Comparison of ENCODE assay signal across 13 mouse cellular contexts in the genomic region with DNA sequence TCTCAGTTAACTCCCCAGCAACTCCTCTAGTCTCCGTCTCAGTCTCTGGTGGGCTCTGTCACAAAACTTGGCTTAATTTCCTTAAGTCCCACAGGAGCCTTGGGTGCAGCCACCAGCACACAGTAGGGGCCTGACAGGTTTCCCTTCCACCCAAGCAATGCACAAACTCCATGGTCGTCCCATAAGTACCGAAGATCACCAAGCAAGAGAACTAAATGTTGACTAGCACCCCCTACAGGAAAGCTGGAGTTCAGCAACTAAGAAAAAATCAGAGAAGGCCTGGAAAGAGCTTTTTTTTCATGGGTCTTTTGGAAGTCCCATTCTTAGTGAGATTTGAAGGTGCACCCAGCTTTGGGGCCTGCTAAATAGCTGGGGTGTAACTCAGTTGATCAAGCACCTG. TPM values are rescaled to one million over a fixed set of nuclear protein-coding genes. Genes with fewer than 3 reads are reported as not detected.
DNase-seq lines count a peak whose midpoint lies in the region; ATAC-seq and TF ChIP-seq lines count a peak whose summit lies in the region.
"Had no signal": no experiment of that assay in that cellular context is flagged by ENCODE, and none has a peak within 500 bp of the region (broad histone marks: within the 10 kb centered on the region; RNA-seq: fewer than 3 reads in every experiment).

No protein-coding gene starts in this region.

- H3K9ac ChIP-seq in hindbrain, postnatal 0 days (replicated peaks; ENCODE audit: low read length), result no peak overlapping the region
- no peak overlapping the region for H3K9ac ChIP-seq in hindbrain, embryonic 14.5 days
- no peak overlapping the region for H3K9ac ChIP-seq in midbrain, embryonic 11.5 days (ENCODE audit: low read length)
- no peak overlapping the region for H3K9ac ChIP-seq in midbrain, embryonic 15.5 days

- no peaks in the 10 kb centered on the region for H3K4me1 ChIP-seq in hindbrain, postnatal 0 days (ENCODE audit: insufficient read depth, low read length)
- H3K4me1 ChIP-seq in hindbrain, embryonic 14.5 days (replicated peaks; ENCODE audit: control insufficient read depth, insufficient read depth, low read length), result no peaks in the 10 kb centered on the region
- no peaks in the 10 kb centered on the region for H3K4me1 ChIP-seq in midbrain, embryonic 11.5 days (ENCODE audit: control insufficient read depth, insufficient read depth, low read length)
- no peaks in the 10 kb centered on the region for H3K4me1 ChIP-seq in midbrain, embryonic 15.5 days
- no peaks in the 10 kb centered on the region for H3K4me1 ChIP-seq in small intestine, adult 2 months (ENCODE audit: control insufficient read depth, insufficient read depth, insufficient read length, low read length)

- ATAC-seq in hindbrain, postnatal 0 days, result no peak
- ATAC-seq in hindbrain, embryonic 14.5 days (ENCODE audit: low FRiP score), result no peak
- no peak for ATAC-seq in midbrain, embryonic 11.5 days (ENCODE audit: low FRiP score)
- ATAC-seq in midbrain, embryonic 15.5 days (replicated peaks), result no peak
- ATAC-seq in activated CD4-positive, CD25-positive, alpha-beta regulatory T cell, adult 4 months, result no peak

- H3K4me3 ChIP-seq in hindbrain, postnatal 0 days (ENCODE audit: low read length), result no peak overlapping the region
- H3K4me3 ChIP-seq in hindbrain, embryonic 14.5 days (replicated peaks; ENCODE audit: low read length), result no peak overlapping the region
- H3K4me3 ChIP-seq in midbrain, embryonic 11.5 days (ENCODE audit: low read depth, low read length), result no peak overlapping the region
- no peak overlapping the region for H3K4me3 ChIP-seq in midbrain, embryonic 15.5 days
- H3K4me3 ChIP-seq in small intestine, adult 2 months (ENCODE audit: low read depth, low read length), result no peak overlapping the region

- H3K36me3 ChIP-seq in hindbrain, postnatal 0 days (ENCODE audit: insufficient read depth, low read length), result no peaks in the 10 kb centered on the region
- no peaks in the 10 kb centered on the region for H3K36me3 ChIP-seq in hindbrain, embryonic 14.5 days (replicated peaks; ENCODE audit: control insufficient read depth, insufficient read depth)
- no peaks in the 10 kb centered on the region for H3K36me3 ChIP-seq in midbrain, embryonic 11.5 days (ENCODE audit: control insufficient read depth, insufficient read depth, low read length)
- no peaks in the 10 kb centered on the region for H3K36me3 ChIP-seq in midbrain, embryonic 15.5 days (replicated peaks)
- no peaks in the 10 kb centered on the region for H3K36me3 ChIP-seq in small intestine, adult 2 months (ENCODE audit: control insufficient read depth, insufficient read depth, low read length)

- WGBS in hindbrain, postnatal 0 days, result 58% methylated on average over 3 of the region's 3 CpGs
- 56% methylated on average over 3 of the region's 3 CpGs for whole genome bisulfite sequencing in hindbrain, embryonic 14.5 days
- 68% methylated on average over 3 of the region's 3 CpGs for WGBS in midbrain, embryonic 11.5 days
- WGBS in midbrain, embryonic 15.5 days, result 66% methylated on average over 3 of the region's 3 CpGs
- 50% methylated on average over 3 of the region's 3 CpGs for WGBS in small intestine, adult 2 months

- no peak for TF ChIP-seq POLR2A in small intestine, adult 2 months (IDR thresholded peaks at IDR 0.05; ENCODE audit: low read depth, low read length)

- peak; percentile 46 for TF ChIP-seq CTCF in hindbrain, postnatal 0 days (IDR thresholded peaks at IDR 0.05; ENCODE audit: low read depth)
- TF ChIP-seq CTCF in small intestine, adult 2 months (IDR thresholded peaks at IDR 0.05; ENCODE audit: extremely low read depth, insufficient read length, insufficient replicate concordance, low read depth, low read length), result peak; percentile 31; the same call in 1 of the 2 replicates

- no peaks in the 10 kb centered on the region for H3K9me3 ChIP-seq in hindbrain, postnatal 0 days (ENCODE audit: low read length)
- H3K9me3 ChIP-seq in hindbrain, embryonic 14.5 days (ENCODE audit: control insufficient read depth, low read length), result no peaks in the 10 kb centered on the region
- H3K9me3 ChIP-seq in midbrain, embryonic 11.5 days (ENCODE audit: control insufficient read depth, low read length), result no peaks in the 10 kb centered on the region
- no peaks in the 10 kb centered on the region for H3K9me3 ChIP-seq in midbrain, embryonic 15.5 days

- no peak for DNase-seq in hindbrain, postnatal 0 days (ENCODE audit: low spot score)
- DNase-seq in hindbrain, embryonic 14.5 days (ENCODE audit: low spot score), result no peak
- DNase-seq in midbrain, embryonic 11.5 days (ENCODE audit: low spot score, missing footprints), result peak; percentile 82
- peak; percentile 61 for DNase-seq in ZHBTc4 (ENCODE audit: low read depth, low spot score)
- no peak for DNase-seq in MN1 (ENCODE audit: low spot score)
- DNase-seq: cerebellum, postnatal 14 days had no signal

- H3K27ac ChIP-seq in hindbrain, postnatal 0 days, result no peak overlapping the region
- no peak overlapping the region for H3K27ac ChIP-seq in hindbrain, embryonic 14.5 days
- H3K27ac ChIP-seq in midbrain, embryonic 11.5 days (ENCODE audit: low read depth, low read length), result no peak overlapping the region
- H3K27ac ChIP-seq in midbrain, embryonic 15.5 days, result no peak overlapping the region
- H3K27ac ChIP-seq in small intestine, adult 2 months (ENCODE audit: insufficient read depth, low read depth, low read length), result no peak overlapping the region

- no peaks in the 10 kb centered on the region for H3K27me3 ChIP-seq in hindbrain, postnatal 0 days (ENCODE audit: insufficient read depth, low read length)
- no peaks in the 10 kb centered on the region for H3K27me3 ChIP-seq in hindbrain, embryonic 14.5 days (ENCODE audit: control insufficient read depth, insufficient read depth, low read length)
- H3K27me3 ChIP-seq in midbrain, embryonic 11.5 days (ENCODE audit: control insufficient read depth, insufficient read depth, low read length), result no peaks in the 10 kb centered on the region
- no peaks in the 10 kb centered on the region for H3K27me3 ChIP-seq in midbrain, embryonic 15.5 days (replicated peaks)
- no peaks in the 10 kb centered on the region for H3K27me3 ChIP-seq in small intestine, adult 2 months (ENCODE audit: control insufficient read depth, insufficient read depth, low read length)

- no peak overlapping the region for H3K4me2 ChIP-seq in hindbrain, postnatal 0 days (ENCODE audit: low read depth, low read length)
- no peak overlapping the region for H3K4me2 ChIP-seq in hindbrain, embryonic 14.5 days (replicated peaks)
- H3K4me2 ChIP-seq in midbrain, embryonic 11.5 days, result no peak overlapping the region
- no peak overlapping the region for H3K4me2 ChIP-seq in midbrain, embryonic 15.5 days

RNA-seq across cellular contexts. Expression of a gene that starts 14.1 kb away (rescaled TPM):
- not detected in 2 replicates for total RNA-seq in hindbrain, postnatal 0 days (2014; rRNA removed)
- polyA plus RNA-seq in hindbrain, postnatal 0 days (2015; fragmentation: Nextera tagmentation; extraction: Ambion mirVana), result 0.08 and 0.10 TPM in 2 replicates
- 0.26 and 0.43 TPM in 2 replicates for polyA plus RNA-seq in hindbrain, embryonic 14.5 days (2014; fragmentation: Nextera tagmentation; extraction: Ambion mirVana)
- 0.22 and 0.25 TPM in 2 replicates for polyA plus RNA-seq in midbrain, embryonic 11.5 days (2014; fragmentation: Nextera tagmentation; extraction: Ambion mirVana)
- 0.15 and 0.25 TPM in 2 replicates for polyA plus RNA-seq in midbrain, embryonic 15.5 days (2015; fragmentation: Nextera tagmentation; extraction: Ambion mirVana)
- polyA plus RNA-seq in small intestine, adult 2 months (2012; rRNA removed), result 0.11 TPM in 1 of 2 replicates, not detected in the other
- polyA plus RNA-seq in activated CD4-positive, CD25-positive, alpha-beta regulatory T cell, adult 4 months (2017; shearing (Covaris generic)), result not detected
- total RNA-seq: left cerebral cortex, postnatal 25 days had no signal

RNA-seq across cellular contexts. Expression of a gene that starts 14.4 kb away (rescaled TPM):
- 0.52 TPM in 1 of 2 replicates, not detected in the other for total RNA-seq in hindbrain, postnatal 0 days (2014; rRNA removed)
- 0.05 and 0.18 TPM in 2 replicates for polyA plus RNA-seq in hindbrain, postnatal 0 days (2015; fragmentation: Nextera tagmentation; extraction: Ambion mirVana)
- polyA plus RNA-seq in hindbrain, embryonic 14.5 days (2014; fragmentation: Nextera tagmentation; extraction: Ambion mirVana), result 0.11 TPM in 1 of 2 replicates, not detected in the other
- 0.07 and 0.15 TPM in 2 replicates for polyA plus RNA-seq in midbrain, embryonic 11.5 days (2014; fragmentation: Nextera tagmentation; extraction: Ambion mirVana)
- polyA plus RNA-seq in midbrain, embryonic 15.5 days (2015; fragmentation: Nextera tagmentation; extraction: Ambion mirVana), result 0.05 TPM in 2 replicates
- polyA plus RNA-seq in small intestine, adult 2 months (2012; rRNA removed), result 0.11 and 0.41 TPM in 2 replicates
- polyA plus RNA-seq in activated CD4-positive, CD25-positive, alpha-beta regulatory T cell, adult 4 months (2017; shearing (Covaris generic)), result under 1 TPM in 1 of 2 experiments, not detected in 1; 0.36 TPM
- total RNA-seq: left cerebral cortex, postnatal 25 days had no signal
- polyA plus RNA-seq: heart, embryonic 14.5 days had no signal

RNA-seq across cellular contexts. Expression of a gene that starts 15.2 kb away (rescaled TPM):
- 24.1 and 28.0 TPM in 2 replicates for total RNA-seq in hindbrain, postnatal 0 days (2014; rRNA removed)
- polyA plus RNA-seq in hindbrain, postnatal 0 days (2015; fragmentation: Nextera tagmentation; extraction: Ambion mirVana), result 10.3 and 11.7 TPM in 2 replicates
- 15.1 and 15.5 TPM in 2 replicates for polyA plus RNA-seq in hindbrain, embryonic 14.5 days (2014; fragmentation: Nextera tagmentation; extraction: Ambion mirVana)
- polyA plus RNA-seq in midbrain, embryonic 11.5 days (2014; fragmentation: Nextera tagmentation; extraction: Ambion mirVana), result 6.9 and 9.3 TPM in 2 replicates
- polyA plus RNA-seq in midbrain, embryonic 15.5 days (2015; fragmentation: Nextera tagmentation; extraction: Ambion mirVana), result 12.5 and 15.2 TPM in 2 replicates
- 79.6 and 87.0 TPM in 2 replicates for polyA plus RNA-seq in small intestine, adult 2 months (2012; rRNA removed)
- 10 to 100 TPM; 21.7 to 23.3 TPM for polyA plus RNA-seq in activated CD4-positive, CD25-positive, alpha-beta regulatory T cell, adult 4 months (2017; shearing (Covaris generic))

RNA-seq across cellular contexts. Expression of a gene that starts 55.0 kb away (rescaled TPM):
- not detected in 2 replicates for total RNA-seq in hindbrain, postnatal 0 days (2014; rRNA removed)
- not detected in 2 replicates for polyA plus RNA-seq in hindbrain, postnatal 0 days (2015; fragmentation: Nextera tagmentation; extraction: Ambion mirVana)
- polyA plus RNA-seq in hindbrain, embryonic 14.5 days (2014; fragmentation: Nextera tagmentation; extraction: Ambion mirVana), result not detected in 2 replicates
- not detected in 2 replicates for polyA plus RNA-seq in midbrain, embryonic 11.5 days (2014; fragmentation: Nextera tagmentation; extraction: Ambion mirVana)
- polyA plus RNA-seq in midbrain, embryonic 15.5 days (2015; fragmentation: Nextera tagmentation; extraction: Ambion mirVana), result not detected in 2 replicates
- not detected in 2 replicates for polyA plus RNA-seq in small intestine, adult 2 months (2012; rRNA removed)
- not detected for polyA plus RNA-seq in activated CD4-positive, CD25-positive, alpha-beta regulatory T cell, adult 4 months (2017; shearing (Covaris generic))
- total RNA-seq: left cerebral cortex, postnatal 25 days had no signal
- polyA plus RNA-seq: frontal cortex, adult 2 months; heart, embryonic 14.5 days; lung, embryonic 16.5 days had no signal

Comparison
In these comparisons a context has a peak if more than half of its experiments do, and no peak if none do; other contexts are left out.
1. DNase-seq: peak in midbrain, embryonic 11.5 days (single experiment) and ZHBTc4 (single experiment); none in hindbrain, postnatal 0 days (single experiment), hindbrain, embryonic 14.5 days (single experiment) and MN1 (single experiment).